Mouse (Mus musculus) thymus, adult 2 months (tissue): Measurements from ENCODE around the gene Caap1.

Experiments
- CTCF ChIP-seq: fragments of 200-500 bp; IDR thresholded peaks from 2 replicates; pipeline ENCODE4 v1.5.1; 2012; ENCODE audit warnings: mild to moderate bottlenecking, control low read depth, low read length, moderate library complexity, borderline replicate concordance; ENCODE audit not compliant: control insufficient read depth, poor library complexity, insufficient read depth; ENCODE audit errors: extremely low read depth
- POLR2A ChIP-seq: fragments of 200-500 bp; IDR thresholded peaks from 2 replicates; pipeline ENCODE4 v1.6.1; 2012; ENCODE audit warnings: mild to moderate bottlenecking, low read length, control low read depth, moderate library complexity; ENCODE audit not compliant: control insufficient read depth, poor library complexity, insufficient read depth; ENCODE audit errors: extremely low read depth

GRCm38 (mm10) chr4:94523321-94523720 lies 33.3 kb downstream of the Caap1 start:
- TF ChIP-seq POLR2A, result no peak
- no peak for TF ChIP-seq CTCF
